Comparison of ENCODE assay signal across 27 mouse cellular contexts in the genomic region with DNA sequence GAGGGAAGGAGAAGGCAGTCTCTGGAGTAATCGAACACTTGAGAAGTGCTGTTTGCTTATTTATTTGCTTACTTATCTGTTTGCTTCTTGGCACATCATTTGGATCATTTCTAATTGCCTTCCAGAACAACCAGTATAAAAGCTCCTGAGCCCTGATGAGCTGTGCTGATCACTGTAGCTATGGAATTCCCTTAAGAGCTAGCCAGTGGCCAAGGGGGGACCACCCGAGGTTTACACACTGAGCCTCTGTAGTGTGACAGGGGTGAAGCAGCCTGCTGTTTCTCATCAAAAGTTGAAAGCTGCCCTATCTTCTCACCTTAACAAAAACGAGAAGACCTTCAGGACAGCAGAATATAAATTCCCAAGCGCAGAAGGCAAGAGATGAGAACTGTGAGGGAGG. TPM values are rescaled to one million over a fixed set of nuclear protein-coding genes. Genes with fewer than 3 reads are reported as not detected.
"Had no signal": no experiment of that assay in that cellular context is flagged by ENCODE, and none has a peak within 500 bp of the region (broad histone marks: within the 10 kb centered on the region; RNA-seq: fewer than 3 reads in every experiment).

No protein-coding gene starts in this region.

- H3K4me3 ChIP-seq: embryonic facial prominence, embryonic 10.5 days; embryonic facial prominence, embryonic 12.5 days; embryonic facial prominence, embryonic 13.5 days; embryonic facial prominence, embryonic 15.5 days; erythroblast, embryonic 14.5 days; forebrain, embryonic 10.5 days; forebrain, embryonic 12.5 days; forebrain, embryonic 13.5 days; forebrain, embryonic 15.5 days; gastrocnemius, adult 2 months had no signal

- H3K27me3 ChIP-seq: embryonic facial prominence, embryonic 12.5 days; embryonic facial prominence, embryonic 13.5 days; embryonic facial prominence, embryonic 15.5 days; forebrain, embryonic 12.5 days; forebrain, embryonic 13.5 days; forebrain, embryonic 15.5 days had no signal

- H3K9ac ChIP-seq: embryonic facial prominence, embryonic 12.5 days; embryonic facial prominence, embryonic 13.5 days; embryonic facial prominence, embryonic 15.5 days; forebrain, embryonic 12.5 days; forebrain, embryonic 13.5 days; forebrain, embryonic 15.5 days; forebrain, postnatal 0 days had no signal

- H3K9me3 ChIP-seq: embryonic facial prominence, embryonic 10.5 days; embryonic facial prominence, embryonic 12.5 days; embryonic facial prominence, embryonic 13.5 days; embryonic facial prominence, embryonic 15.5 days; forebrain, embryonic 10.5 days; forebrain, embryonic 12.5 days; forebrain, embryonic 13.5 days; forebrain, embryonic 15.5 days had no signal

- H3K36me3 ChIP-seq: embryonic facial prominence, embryonic 10.5 days; embryonic facial prominence, embryonic 12.5 days; embryonic facial prominence, embryonic 13.5 days; embryonic facial prominence, embryonic 15.5 days; forebrain, embryonic 10.5 days; forebrain, embryonic 12.5 days; forebrain, embryonic 15.5 days had no signal

- H3K27ac ChIP-seq: embryonic facial prominence, embryonic 10.5 days; embryonic facial prominence, embryonic 12.5 days; embryonic facial prominence, embryonic 13.5 days; embryonic facial prominence, embryonic 15.5 days; forebrain, embryonic 10.5 days; forebrain, embryonic 12.5 days; forebrain, embryonic 13.5 days; forebrain, embryonic 15.5 days; gastrocnemius, adult 2 months had no signal

- DNase-seq: cerebellum, adult 2 months; cerebellum, adult 8-10 months; cerebellum, adult 9-10 months; cerebellum, adult 9-11 months; cerebellum, postnatal 10 days; cerebellum, postnatal 14 days; cerebellum, postnatal 25 days; cerebellum, postnatal 36 days; embryo, embryonic 11 days; forebrain, postnatal 0 days; gastrocnemius, adult 2 months; gastrocnemius, postnatal 10 days; gastrocnemius, postnatal 14 days; gastrocnemius, postnatal 25 days; gastrocnemius, postnatal 36 days; heart, adult 18-20 months had no signal

- H3K4me1 ChIP-seq: embryonic facial prominence, embryonic 12.5 days; forebrain, embryonic 10.5 days; forebrain, embryonic 12.5 days; forebrain, embryonic 13.5 days; forebrain, embryonic 15.5 days had no signal

RNA-seq across cellular contexts. Expression of a gene that starts 35.4 kb away (rescaled TPM):
- total RNA-seq: common myeloid progenitor, adult 5-6 weeks; gastrocnemius, adult 2 months; granulocyte monocyte progenitor cell, adult 5-6 weeks had no signal
- polyA plus RNA-seq: erythroblast, embryonic 14.5 days had no signal
